Mouse (Mus musculus) MEL (cell line): ENCODE data around the gene Fgfr2. TPM values are rescaled to one million over a fixed set of nuclear protein-coding genes. Genes with fewer than 3 reads are reported as not detected.
A peak's percentile ranks its signal among the peaks of the same experiment; 100 is the strongest.

Source experiments
- DNase-seq: peaks from one replicate; pipeline ENCODE4 v3.0.0; 2011; ENCODE audit warnings: low read depth, low spot score
- H3K27ac ChIP-seq: 2 replicates; pipeline ENCODE4 v1.5.1; 2012; ENCODE audit warnings: low read depth, mild to moderate bottlenecking, control low read depth, low read length, moderate library complexity; ENCODE audit not compliant: control insufficient read depth
- H3K27me3 ChIP-seq, 2 experiments: fragments of 150-350 bp in 1 of 2; sonication (generic) in 1 of 2; 2 replicates each; pipeline ENCODE4 v1.6.1; 2012; ENCODE audit warnings: low read length in 2 of 2, mild to moderate bottlenecking in 2 of 2, improper control_type of control experiment in 1 of 2, moderate library complexity in 1 of 2; ENCODE audit not compliant: insufficient read depth in 2 of 2, control insufficient read depth in 1 of 2
- H3K36me3 ChIP-seq, 2 experiments: 2 replicates each; pipeline ENCODE4 v1.6.1; 2012 to 2014; ENCODE audit warnings: low read length in 2 of 2, improper control_type of control experiment in 1 of 2, inconsistent platforms in 1 of 2, mild to moderate bottlenecking in 1 of 2; ENCODE audit not compliant: insufficient read depth in 2 of 2, control insufficient read depth in 1 of 2
- H3K4me1 ChIP-seq, 2 experiments: fragments of 150-350 bp in 1 of 2; sonication (generic) in 1 of 2; 2 replicates each; pipeline ENCODE4 v1.6.1; 2012; ENCODE audit warnings: low read length in 2 of 2, improper control_type of control experiment in 1 of 2, mild to moderate bottlenecking in 1 of 2; ENCODE audit not compliant: insufficient read depth in 2 of 2, control insufficient read depth in 1 of 2
- H3K4me3 ChIP-seq, 2 experiments: fragments of 150-350 bp in 1 of 2; sonication (generic) in 1 of 2; 2 replicates each; pipeline ENCODE4 v1.5.1; 2012; ENCODE audit warnings: low read depth in 2 of 2, low read length in 2 of 2, mild to moderate bottlenecking in 2 of 2, moderate library complexity in 2 of 2, control low read depth in 1 of 2, improper control_type of control experiment in 1 of 2; ENCODE audit not compliant: control insufficient read depth in 1 of 2, insufficient read depth in 1 of 2
- H3K79me2 ChIP-seq: 2 replicates; pipeline ENCODE4 v1.6.1; 2012; ENCODE audit warnings: mild to moderate bottlenecking, low read length, moderate library complexity; ENCODE audit not compliant: control insufficient read depth, poor library complexity, insufficient read depth
- H3K9ac ChIP-seq: 2 replicates; pipeline ENCODE4 v1.6.1; 2012; ENCODE audit warnings: low read depth, mild to moderate bottlenecking, control low read depth, low read length, moderate library complexity; ENCODE audit not compliant: control insufficient read depth, poor library complexity, severe bottlenecking
- H3K9me3 ChIP-seq: fragments of 150-350 bp; sonication (generic); replicated peaks from 2 replicates; pipeline ENCODE4 v1.6.1; 2012; ENCODE audit warnings: mild to moderate bottlenecking, low read length, improper control_type of control experiment, moderate library complexity; ENCODE audit not compliant: insufficient read depth
- BHLHE40 ChIP-seq: IDR thresholded peaks from 2 replicates; pipeline ENCODE4 v1.6.1; 2012; ENCODE audit warnings: low read depth, mild to moderate bottlenecking, inconsistent platforms, low read length, improper control_type of control experiment, borderline replicate concordance
- CHD1 ChIP-seq: IDR thresholded peaks from 2 replicates; pipeline ENCODE4 v1.6.1; 2012; ENCODE audit warnings: low read depth, mild to moderate bottlenecking, inconsistent platforms, low read length, improper control_type of control experiment
- CTCF ChIP-seq, 3 experiments: IDR thresholded peaks in 2 of 3; conservative IDR thresholded peaks in 1 of 3; 2 replicates each; pipeline ENCODE4 v1.5.1; 2011 to 2012; ENCODE audit warnings: low read length in 3 of 3, low read depth in 2 of 3, mild to moderate bottlenecking in 2 of 3, improper control_type of control experiment in 1 of 3, inconsistent platforms in 1 of 3, mixed read lengths in 1 of 3, moderate library complexity in 1 of 3; ENCODE audit not compliant: control insufficient read depth in 1 of 3, insufficient read depth in 1 of 3, poor library complexity in 1 of 3, severe bottlenecking in 1 of 3
- E2F4 ChIP-seq: IDR thresholded peaks from 2 replicates; pipeline ENCODE4 v1.6.1; 2011; ENCODE audit warnings: low read depth, low read length, improper control_type of control experiment, borderline replicate concordance
- EP300 ChIP-seq, 2 experiments: IDR thresholded peaks; 2 replicates each; pipeline ENCODE4 v1.6.1; 2011; ENCODE audit warnings: improper control_type of control experiment in 2 of 2, low read length in 2 of 2, low read depth in 1 of 2, mild to moderate bottlenecking in 1 of 2
- ETS1 ChIP-seq: IDR thresholded peaks from 2 replicates; pipeline ENCODE4 v1.6.1; 2012; ENCODE audit warnings: low read depth, mild to moderate bottlenecking, inconsistent platforms, low read length, improper control_type of control experiment, moderate library complexity
- GABPA ChIP-seq: IDR thresholded peaks from 2 replicates; pipeline ENCODE4 v1.6.1; 2012; ENCODE audit warnings: low read depth, mild to moderate bottlenecking, inconsistent platforms, low read length, improper control_type of control experiment, moderate library complexity
- GATA1 ChIP-seq: IDR thresholded peaks from 2 replicates; pipeline ENCODE4 v1.6.1; 2011; ENCODE audit warnings: low read depth, low read length, improper control_type of control experiment
- MAFK ChIP-seq: IDR thresholded peaks from 2 replicates; pipeline ENCODE4 v1.6.1; 2011; ENCODE audit warnings: low read depth, mild to moderate bottlenecking, low read length, improper control_type of control experiment, borderline replicate concordance
- MAZ ChIP-seq: IDR thresholded peaks from 2 replicates; pipeline ENCODE4 v1.6.1; 2012; ENCODE audit warnings: low read depth, mild to moderate bottlenecking, inconsistent platforms, low read length, improper control_type of control experiment
- MEF2A ChIP-seq: IDR thresholded peaks from 2 replicates; pipeline ENCODE4 v1.6.1; 2014; ENCODE audit warnings: low read depth, mild to moderate bottlenecking, inconsistent platforms, low read length, improper control_type of control experiment; ENCODE audit not compliant: poor library complexity, insufficient replicate concordance, severe bottlenecking; ENCODE audit errors: extremely low read depth
- MXI1 ChIP-seq: IDR thresholded peaks from 2 replicates; pipeline ENCODE4 v1.6.1; 2011; ENCODE audit warnings: mild to moderate bottlenecking, low read depth, low read length, improper control_type of control experiment
- NELFE ChIP-seq: IDR thresholded peaks from 2 replicates; pipeline ENCODE4 v1.6.1; 2011; ENCODE audit warnings: low read depth, low read length, improper control_type of control experiment
- POLR2AphosphoS2 ChIP-seq: IDR thresholded peaks from 2 replicates; pipeline ENCODE4 v1.6.1; 2011; ENCODE audit warnings: low read length, improper control_type of control experiment
- SMC3 ChIP-seq: IDR thresholded peaks from 2 replicates; pipeline ENCODE4 v1.6.1; 2011; ENCODE audit warnings: low read depth, low read length, improper control_type of control experiment
- TAL1 ChIP-seq: IDR thresholded peaks from 2 replicates; pipeline ENCODE4 v1.6.1; 2012; ENCODE audit warnings: mild to moderate bottlenecking, inconsistent platforms, low read length, moderate library complexity, mixed read lengths
- TBP ChIP-seq: IDR thresholded peaks from 2 replicates; pipeline ENCODE4 v1.8.0; 2011; ENCODE audit warnings: low read depth, low read length, improper control_type of control experiment
- TCF12 ChIP-seq: IDR thresholded peaks from 2 replicates; pipeline ENCODE4 v1.6.1; 2014; ENCODE audit warnings: low read depth, mild to moderate bottlenecking, inconsistent platforms, low read length, improper control_type of control experiment, moderate library complexity
- UBTF ChIP-seq: IDR thresholded peaks from 2 replicates; pipeline ENCODE4 v1.6.1; 2012; ENCODE audit warnings: low read depth, mild to moderate bottlenecking, inconsistent platforms, low read length, improper control_type of control experiment, moderate library complexity, borderline replicate concordance; ENCODE audit not compliant: insufficient read depth
- USF2 ChIP-seq, 2 experiments: IDR thresholded peaks; 2 replicates each; pipeline ENCODE4 v1.6.1; 2011 to 2012; ENCODE audit warnings: improper control_type of control experiment in 2 of 2, low read length in 2 of 2, borderline replicate concordance in 1 of 2, inconsistent platforms in 1 of 2, low read depth in 1 of 2, mild to moderate bottlenecking in 1 of 2; ENCODE audit not compliant: insufficient read depth in 1 of 2
- ZC3H11A ChIP-seq: IDR thresholded peaks from 2 replicates; pipeline ENCODE4 v1.6.1; 2012; ENCODE audit warnings: low read depth, mild to moderate bottlenecking, inconsistent platforms, low read length, improper control_type of control experiment
- polyA plus RNA-seq, 2 experiments: library from polyadenylated mRNA; stranded (reverse) in 1 of 2; unstranded in 1 of 2; fragments of >175 nt in 1 of 2; fragments of >200 nt in 1 of 2; gene quantifications; 2 replicates each; pipeline versions ENCODE4 v1.2.1 to v1.2.4; 2012; ENCODE audit warnings: low replicate concordance in 2 of 2, low read depth in 1 of 2; ENCODE audit not compliant: insufficient read length in 2 of 2, insufficient read depth in 1 of 2, missing spikeins in 1 of 2
- total RNA-seq: library from RNA; depleted of rRNA; stranded (reverse); fragments of 300-350 nt; gene quantifications from 2 replicates; pipeline ENCODE4 v1.2.3, GENCODE M21; 2012

Gene Fgfr2
- total and polyA plus RNA-seq, 3 experiments, result not detected

DNA sequence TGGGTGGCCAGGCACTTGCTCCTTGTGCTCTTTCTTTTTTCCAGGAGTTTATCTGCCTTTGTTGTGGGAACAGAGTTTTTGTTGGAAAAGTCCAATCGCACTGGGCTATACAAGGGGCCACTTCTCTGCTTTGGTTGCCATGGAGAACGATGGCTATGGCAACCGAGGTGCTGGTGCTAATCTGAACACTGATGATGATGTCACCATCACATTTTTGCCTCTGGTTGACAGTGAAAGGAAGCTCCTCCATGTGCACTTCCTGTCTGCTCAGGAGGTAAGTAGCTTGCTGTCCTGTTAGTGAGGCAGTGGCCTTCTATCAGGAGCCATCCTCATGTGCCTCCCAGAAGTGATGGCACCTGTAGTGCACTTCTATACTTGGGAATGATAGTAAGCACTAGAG, 140.5 kb downstream of the Fgfr2 start:
- Histone ChIP-seq H3K27me3 (no peaks in the 10 kb centered on the region), H3K4me3 (no peak overlapping the region), H3K9me3 (no peaks in the 10 kb centered on the region), H3K79me2 (no peaks in the 10 kb centered on the region), H3K36me3 (peaks cover 0 to 26% of the 10 kb centered on the region in 2 experiments; a peak in 2 of 4 replicates), H3K4me1 (no peaks in the 10 kb centered on the region), H3K9ac (no peak overlapping the region), H3K27ac (no peak overlapping the region)
- peak; percentile 19 for DNase-seq
- TF ChIP-seq USF2 (IDR thresholded peaks at IDR 0.05; ENCODE audit: borderline replicate concordance in 1 of 2, insufficient read depth in 1 of 2, low read depth in 1 of 2, low read length in 2 of 2) (no peak), POLR2AphosphoS2 (0 out of 2 replicates have a peak, but pooled peaks have one; percentile 38)

DNA sequence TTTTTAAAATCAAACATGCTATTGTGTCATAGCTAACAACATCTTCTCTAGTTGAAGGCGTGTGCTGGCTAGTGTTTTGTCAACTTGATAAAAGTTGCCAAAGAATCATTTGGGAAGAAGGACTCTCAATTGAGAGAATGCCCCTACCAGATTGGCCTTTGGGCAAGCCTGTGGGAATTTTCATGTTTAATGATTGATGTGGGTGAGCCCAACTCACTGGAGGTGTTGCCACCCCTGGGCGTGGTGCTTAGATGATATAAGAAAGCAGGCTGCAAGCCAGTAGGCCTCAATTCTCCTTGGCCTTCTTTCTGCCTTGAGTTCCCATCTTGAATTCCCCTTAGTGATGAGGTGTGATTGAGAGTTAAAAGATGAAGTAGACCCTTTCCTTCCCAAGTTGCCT, 145.2 kb downstream of the Fgfr2 start:
- TF ChIP-seq ETS1, result no peak
- no peak for TF ChIP-seq ZC3H11A
- no peak for TF ChIP-seq MEF2A
- TF ChIP-seq E2F4, result no peak
- no peak for TF ChIP-seq EP300 (IDR thresholded peaks at IDR 0.05; ENCODE audit: low read depth in 1 of 2, low read length in 2 of 2)
- no peak for TF ChIP-seq TAL1
- TF ChIP-seq TCF12, result no peak
- TF ChIP-seq GABPA, result no peak
- TF ChIP-seq NELFE, result no peak
- no peak for TF ChIP-seq CTCF (IDR thresholded peaks at IDR 0.05 in 2 of 3, conservative IDR thresholded peaks at IDR 0.05 in 1 of 3; ENCODE audit: control insufficient read depth in 1 of 3, insufficient read depth in 1 of 3, low read depth in 2 of 3, low read length in 3 of 3, poor library complexity in 1 of 3, severe bottlenecking in 1 of 3)
- no peak for TF ChIP-seq MXI1
- no peak for TF ChIP-seq BHLHE40
- TF ChIP-seq TBP, result no peak
- TF ChIP-seq MAZ, result no peak
- TF ChIP-seq SMC3, result no peak
- no peak for TF ChIP-seq USF2 (IDR thresholded peaks at IDR 0.05; ENCODE audit: borderline replicate concordance in 1 of 2, insufficient read depth in 1 of 2, low read depth in 1 of 2, low read length in 2 of 2)
- no peak for TF ChIP-seq GATA1
- no peak for TF ChIP-seq UBTF
- no peak for TF ChIP-seq CHD1
- no peak for TF ChIP-seq MAFK
- peaks cover 1% of the 10 kb centered on the region; the same call in 1 of the 2 replicates for H3K79me2 ChIP-seq
- no peak overlapping the region for H3K27ac ChIP-seq
- H3K4me1 ChIP-seq, result no peaks in the 10 kb centered on the region
- H3K9ac ChIP-seq, result no peak overlapping the region
- no peaks in the 10 kb centered on the region for H3K27me3 ChIP-seq
- no peaks in the 10 kb centered on the region for H3K9me3 ChIP-seq
- DNase-seq, result no peak
- peaks cover 0 to 24% of the 10 kb centered on the region in 2 experiments; a peak in 2 of 4 replicates for H3K36me3 ChIP-seq
- H3K4me3 ChIP-seq, result no peak overlapping the region
